Mouse (Mus musculus) erythroblast, adult 5-6 weeks (primary cell): ENCODE results near the gene Smg5. TPM values are rescaled to one million over a fixed set of nuclear protein-coding genes. Genes with fewer than 3 reads are reported as not detected.
A peak's percentile ranks its signal among the peaks of the same experiment; 100 is the strongest.
"Not testable (repeated sequence)": the region's sequence is repeated elsewhere in the genome, so short reads cannot be mapped to it uniquely, and the experiment has no call there.

ENCODE experiments used
- ATAC-seq: replicated peaks from 2 replicates; pipeline ENCODE4 v1.8.0; 2016; ENCODE audit warnings: moderate number of reproducible peaks, mild to moderate bottlenecking, moderate TSS enrichment, inconsistent platforms; ENCODE audit not compliant: poor library complexity, low FRiP score, severe bottlenecking
- total RNA-seq, 2 experiments: library from RNA; stranded (forward) in 1 of 2; stranded (reverse) in 1 of 2; fragments of 150-400 nt in 1 of 2; fragments of 200-764, 138-1000 nt in 1 of 2; gene quantifications; 2 replicates each; pipeline versions ENCODE4 v1.2.3 to v1.2.4; 2015 to 2017; ENCODE audit warnings: low replicate concordance in 2 of 2

Gene Smg5
- total RNA-seq, 2 experiments from 2014 or later: 28.1 to 45.1 TPM

DNA sequence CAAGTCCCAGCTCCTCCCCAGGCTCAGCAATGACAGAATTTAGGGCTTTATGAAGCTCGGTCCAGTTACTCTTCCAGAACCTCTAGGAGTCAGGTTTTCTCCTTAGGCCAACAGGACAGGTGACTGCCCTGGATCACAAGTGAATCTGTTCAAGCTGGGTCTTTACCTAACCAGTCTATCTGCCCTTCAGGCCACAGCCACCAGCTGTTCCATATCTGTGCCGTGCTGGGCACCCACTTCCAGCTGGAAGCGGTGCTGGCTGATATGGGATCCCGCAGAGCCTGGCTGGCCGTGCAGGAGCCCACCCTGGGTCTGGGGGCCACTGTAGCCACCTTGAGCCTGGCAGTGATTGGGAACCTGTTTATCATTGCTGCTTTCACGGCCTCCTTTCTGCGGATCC is 46.3 kb downstream of the Smg5 start:
- ATAC-seq: not testable (repeated sequence)

DNA sequence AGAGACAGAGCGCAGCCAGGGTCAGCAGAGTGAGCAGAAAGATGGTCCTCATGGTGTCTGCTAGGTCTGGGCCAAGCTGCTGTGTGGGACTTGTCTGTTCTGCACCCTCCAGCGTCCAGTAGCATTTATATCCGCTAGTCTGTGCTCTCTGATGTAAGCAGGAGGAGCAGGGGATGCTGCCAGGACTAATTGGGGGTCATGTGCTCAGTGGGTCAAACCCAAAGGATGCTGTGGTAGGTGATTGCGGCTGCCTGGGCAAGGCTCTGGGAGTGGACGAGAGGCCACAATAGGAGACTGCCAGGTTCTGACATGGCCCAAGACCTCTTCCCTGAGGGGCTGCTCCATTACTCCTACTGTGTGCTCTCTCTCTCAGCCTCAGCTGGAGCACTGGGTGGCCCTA is 48.3 kb downstream of the Smg5 start, which contains the start of gene Bglap:
Gene Bglap, minus strand, starts transcription at position 101 of the 400 bp plus-strand sequence.
- ATAC-seq: no peak

DNA sequence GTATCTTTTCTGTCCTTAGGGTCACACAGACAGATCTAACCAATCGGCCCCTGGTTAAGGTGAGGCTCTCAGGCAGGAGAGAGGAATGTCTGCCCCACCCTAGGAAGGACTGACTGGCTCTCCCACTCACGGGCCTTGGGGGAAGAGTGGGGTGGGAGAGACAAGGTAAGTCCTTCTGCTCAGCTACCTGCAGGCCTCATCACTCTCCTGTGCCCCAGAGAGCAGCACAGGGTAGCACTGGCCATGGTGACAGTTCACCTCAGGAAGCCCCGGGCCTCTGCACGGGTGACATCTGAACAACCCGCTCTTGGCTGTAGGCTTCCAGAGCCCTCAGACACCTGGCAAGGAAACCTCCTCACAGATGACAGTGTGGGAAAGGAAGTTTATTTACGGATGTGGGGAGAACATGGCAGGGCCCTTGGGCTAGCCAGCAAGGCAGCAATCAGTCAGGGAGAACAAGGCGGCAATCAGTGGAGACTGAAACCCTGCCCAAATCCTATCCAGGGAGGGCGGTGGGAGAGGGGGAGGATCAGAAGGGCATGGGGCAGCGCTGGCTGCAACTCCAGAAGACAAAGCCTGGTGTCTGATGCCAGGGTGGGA is 57.8 kb downstream of the Smg5 start:
- ATAC-seq: no peak

DNA sequence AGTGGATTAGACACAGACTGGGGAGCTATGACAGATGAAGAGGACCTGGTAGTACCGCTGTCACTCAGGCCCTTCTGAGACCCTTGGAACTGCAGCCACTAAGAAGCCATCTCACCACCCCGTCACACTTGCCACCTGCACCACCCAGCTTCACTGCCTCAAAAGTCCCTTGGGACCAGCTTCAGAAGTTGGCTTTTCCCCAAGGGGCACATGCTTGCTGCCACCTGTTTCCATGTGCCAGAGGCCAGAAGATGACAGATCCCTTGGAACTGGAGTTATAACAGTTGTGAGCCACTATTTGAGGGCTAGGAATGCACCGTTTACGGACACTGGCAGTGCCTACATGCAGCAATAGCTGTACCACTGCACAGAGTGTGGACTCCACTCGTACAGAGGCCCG is 59.2 kb downstream of the Smg5 start:
- ATAC-seq: no peak

DNA sequence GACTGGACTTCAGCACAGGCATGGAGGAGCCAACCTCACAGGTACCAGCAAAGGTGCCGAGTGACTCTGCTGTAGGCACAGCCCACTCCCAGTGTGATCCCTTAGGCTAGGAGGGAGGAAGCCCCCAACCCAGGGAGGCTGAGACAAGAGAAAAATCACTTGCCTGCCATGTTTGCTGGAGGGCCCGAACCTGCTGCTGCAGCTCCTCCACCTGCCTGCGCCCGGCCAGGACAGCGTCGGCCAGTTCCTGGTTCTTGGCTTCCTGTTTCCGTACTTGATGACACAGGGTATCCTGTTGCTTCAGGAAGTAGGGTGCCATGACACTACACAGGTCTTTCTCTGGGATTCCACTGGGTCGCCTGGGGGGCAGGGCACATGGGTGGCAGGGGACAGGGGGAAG is 59.7 kb downstream of the Smg5 start:
- ATAC-seq: no peak

DNA sequence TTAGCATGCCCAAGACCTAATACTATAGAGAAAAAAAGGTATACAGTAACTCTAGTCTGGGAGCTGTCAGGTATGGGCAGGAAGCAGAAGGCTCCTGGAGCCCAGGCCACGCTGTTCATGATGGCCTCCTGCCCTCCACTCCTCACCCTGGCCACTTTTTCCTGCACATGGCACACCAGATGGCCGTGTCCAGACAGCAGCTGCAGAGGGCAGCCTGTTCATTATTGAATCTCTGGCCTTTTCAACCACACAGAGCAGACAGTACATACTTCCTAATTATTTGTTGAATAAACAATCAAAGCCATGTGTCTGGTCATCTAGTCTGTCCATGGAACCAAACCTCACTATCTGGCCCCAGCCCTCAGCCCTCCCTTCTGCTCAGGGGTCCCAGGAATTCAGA is 62.6 kb downstream of the Smg5 start:
- ATAC-seq: no peak

DNA sequence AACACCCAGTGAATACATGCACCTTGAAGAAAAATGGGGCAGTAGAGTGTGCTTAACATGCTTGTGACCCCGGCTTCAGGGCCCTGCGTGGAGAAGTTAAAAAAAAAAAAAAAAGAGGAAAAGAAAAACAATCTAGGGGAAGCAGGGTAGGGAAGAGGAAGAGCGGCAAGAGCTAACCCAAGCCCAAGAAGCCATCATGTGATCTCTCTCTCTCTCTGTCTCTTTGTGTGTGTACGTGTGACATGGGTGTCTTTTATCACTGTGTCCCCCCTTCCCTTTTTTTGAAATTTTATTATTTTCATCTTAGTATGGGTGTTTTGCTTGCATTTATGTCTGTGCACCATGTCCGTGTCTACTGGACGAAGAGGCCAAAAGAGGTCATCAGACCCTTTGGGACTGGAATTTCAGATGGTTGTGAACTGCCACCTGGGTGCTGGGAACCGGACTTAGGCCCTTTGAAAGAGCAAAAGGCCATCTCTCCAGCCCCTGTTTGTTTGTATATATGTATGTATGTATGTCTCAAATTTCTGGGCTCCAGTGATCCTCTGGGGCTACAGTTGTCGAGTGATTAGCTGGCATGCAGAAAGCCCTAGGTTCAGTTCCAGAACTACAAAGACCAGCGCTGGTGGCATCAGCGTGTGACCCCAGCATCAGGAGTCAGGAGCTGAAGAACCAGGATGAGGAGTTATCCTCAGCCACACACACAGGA is 67.6 kb downstream of the Smg5 start:
- ATAC-seq: no peak

DNA sequence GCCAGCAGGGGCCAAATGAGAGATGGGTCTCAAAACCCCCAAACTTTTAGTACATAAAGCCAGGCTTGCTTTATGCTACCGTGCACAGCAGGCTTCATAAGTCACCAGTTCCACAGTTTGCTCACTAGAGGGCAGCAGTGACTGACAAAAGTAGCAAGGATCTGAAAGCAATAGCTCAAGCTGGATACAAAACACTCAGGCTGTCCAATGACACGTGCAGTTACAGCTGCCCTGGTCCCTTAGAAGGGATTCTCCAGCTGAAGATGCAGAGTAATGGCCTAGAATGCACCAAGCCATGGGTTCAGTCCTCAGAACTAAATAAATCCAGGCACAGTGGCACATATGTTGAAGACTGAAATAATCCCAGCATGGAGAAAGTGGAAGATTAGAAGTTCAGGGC is 71.0 kb downstream of the Smg5 start:
- peak; percentile 37; the same call in 1 of the 2 replicates for ATAC-seq

DNA sequence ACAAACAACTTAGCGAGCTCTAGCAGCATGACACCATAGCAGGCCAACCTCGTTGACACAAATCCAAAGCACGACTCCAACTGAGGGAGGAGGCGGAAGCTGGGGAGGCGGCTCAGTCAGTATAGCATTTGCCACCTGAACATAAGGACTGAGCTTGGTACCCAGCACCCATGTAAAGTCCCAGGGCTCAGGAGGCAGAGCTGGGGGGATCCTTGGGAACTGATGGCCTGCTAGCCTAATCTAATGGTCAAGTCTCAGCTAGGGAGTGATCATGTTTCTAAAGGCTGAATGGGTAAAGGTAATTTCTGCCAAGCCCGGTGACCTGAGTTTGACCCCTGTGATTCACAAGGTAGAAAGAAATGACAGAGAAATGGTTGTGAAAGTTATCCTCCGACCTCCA is 71.5 kb downstream of the Smg5 start:
- ATAC-seq: no peak

DNA sequence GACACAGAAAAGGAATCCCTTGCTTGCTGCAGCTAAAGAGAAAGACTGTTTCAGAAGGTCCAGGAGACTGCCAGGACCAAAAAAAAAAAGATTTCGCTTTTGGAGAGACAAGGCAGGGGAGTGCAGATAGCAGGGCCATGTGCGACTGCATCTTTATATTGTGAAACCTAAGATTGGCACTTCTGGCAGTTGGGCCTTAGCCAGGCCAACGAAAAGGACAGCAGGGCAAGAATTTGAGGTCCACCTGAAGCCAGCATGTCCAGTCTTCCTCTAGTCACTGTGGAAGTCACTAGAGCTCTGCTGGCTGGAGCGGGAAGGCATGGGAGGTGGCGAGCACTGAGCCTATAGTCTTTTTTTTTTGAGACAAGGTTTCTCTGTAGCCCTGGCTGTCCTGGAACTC is 72.9 kb downstream of the Smg5 start:
- no peak for ATAC-seq

DNA sequence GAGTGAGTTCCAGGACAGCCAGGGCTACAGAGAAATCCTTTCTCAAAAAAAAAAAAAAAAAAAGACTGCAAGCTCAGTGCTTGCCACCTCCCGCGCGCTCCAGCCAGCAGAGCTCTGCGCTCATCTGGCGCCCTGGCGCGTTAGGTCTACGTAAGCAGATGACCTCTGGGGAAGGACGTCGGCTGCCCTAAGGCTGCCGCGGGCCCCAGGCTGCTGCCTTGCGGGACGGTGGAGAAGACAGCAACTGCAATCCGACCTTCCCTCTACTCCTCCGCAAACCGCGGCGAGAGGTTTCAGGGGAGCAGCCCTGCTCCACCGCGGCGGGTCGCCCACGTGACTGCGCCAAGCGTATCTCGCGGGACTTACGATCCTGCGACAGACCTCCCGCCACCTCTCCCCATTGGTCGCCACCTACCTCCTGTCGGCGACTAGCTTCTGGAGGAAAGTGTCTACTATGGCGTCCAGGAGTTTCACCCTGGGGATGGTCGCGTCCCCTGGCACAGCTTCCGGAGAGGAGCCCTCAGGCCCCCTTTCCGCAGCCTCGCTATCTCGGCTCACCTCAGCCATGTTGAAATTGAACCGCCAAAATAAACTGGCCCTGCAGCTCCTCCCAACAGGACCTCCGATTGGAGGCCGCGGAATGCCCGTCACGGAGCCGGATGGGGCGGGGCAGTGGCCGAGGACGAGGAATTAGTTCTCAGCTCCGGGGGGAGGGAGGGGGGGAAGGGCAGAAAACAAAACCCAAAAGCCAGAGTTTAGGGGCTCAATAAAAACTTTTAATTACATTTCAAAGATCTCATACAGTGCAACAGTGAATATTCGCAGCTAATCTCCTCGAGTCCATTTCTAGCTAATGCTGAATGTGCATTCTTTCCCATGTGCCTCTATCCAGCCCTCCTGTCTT is 73.9 kb downstream of the Smg5 start, which contains the start of gene Pmf1:
Gene Pmf1, minus strand, starts transcription at position 591 of the 904 bp plus-strand sequence.
- ATAC-seq: peak; percentile 82

DNA sequence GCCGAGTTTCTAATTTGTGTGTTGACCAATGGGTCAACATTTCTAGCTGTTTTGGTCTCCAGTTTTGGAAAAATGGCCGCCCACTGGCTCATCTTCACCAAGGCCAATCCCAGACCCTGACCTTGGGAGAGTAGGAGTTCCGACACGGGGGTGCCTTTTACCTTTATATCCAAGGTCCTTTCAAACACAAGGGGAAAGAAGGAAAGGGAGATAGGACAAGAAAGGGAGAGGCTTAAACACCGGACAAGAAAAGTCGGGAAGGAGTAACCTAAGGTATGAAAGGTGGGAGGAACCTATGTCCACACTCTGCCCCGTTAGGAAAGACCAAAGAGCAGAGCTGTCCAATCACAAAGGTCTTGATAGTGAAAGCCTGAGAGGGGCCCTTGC is 74.6 kb downstream of the Smg5 start:
- no peak for ATAC-seq

DNA sequence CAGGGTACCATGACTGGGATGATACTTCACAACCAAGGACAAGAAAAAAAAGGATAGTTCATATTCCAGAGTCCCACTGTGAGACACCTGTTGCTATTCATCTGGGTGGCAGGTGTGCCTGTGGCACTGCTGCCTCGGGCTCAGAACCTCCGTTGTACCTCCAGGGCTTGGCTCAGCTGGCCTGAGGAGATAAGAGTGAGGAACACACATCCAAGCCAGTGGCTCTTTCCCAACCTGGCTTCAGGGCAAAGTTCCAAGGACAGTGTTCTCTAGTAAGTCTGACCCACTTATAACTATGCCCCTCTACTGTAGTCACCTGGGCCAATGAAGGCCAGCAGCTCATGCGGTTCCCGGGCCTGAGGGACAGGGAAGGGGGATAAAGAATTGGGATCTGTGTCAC is 75.6 kb downstream of the Smg5 start:
- peak; percentile 68 for ATAC-seq

Other genes starting within 250 kb of the Smg5 start
- gene Mef2d, start 193.9 kb upstream of the Smg5 start, total RNA-seq (2015; ENCODE audit: low replicate concordance): 38.2 and 38.7 TPM in 2 replicates
- gene Mef2d, start 193.9 kb upstream of the Smg5 start, total RNA-seq (2017; ENCODE audit: low replicate concordance): 11.3 and 19.8 TPM in 2 replicates
- not detected in 2 replicates for gene Rhbg, start 81.6 kb upstream of the Smg5 start, total RNA-seq (2015; ENCODE audit: low replicate concordance)
- not detected in 2 replicates for gene Rhbg, start 81.6 kb upstream of the Smg5 start, total RNA-seq (2017; ENCODE audit: low replicate concordance)
- gene Gm38392, start 49.0 kb upstream of the Smg5 start, total RNA-seq (2015; ENCODE audit: low replicate concordance): not detected in 2 replicates
- not detected in 2 replicates for gene Gm38392, start 49.0 kb upstream of the Smg5 start, total RNA-seq (2017; ENCODE audit: low replicate concordance)
- 5.0 TPM in 1 of 2 replicates, not detected in the other for gene Tsacc, start 39.3 kb upstream of the Smg5 start, total RNA-seq (2015; ENCODE audit: low replicate concordance)
- not detected in 2 replicates for gene Tsacc, start 39.3 kb upstream of the Smg5 start, total RNA-seq (2017; ENCODE audit: low replicate concordance)
- 97.4 and 178 TPM in 2 replicates for gene Cct3, start 39.1 kb upstream of the Smg5 start, total RNA-seq (2015; ENCODE audit: low replicate concordance)
- 48.6 and 66.1 TPM in 2 replicates for gene Cct3, start 39.1 kb upstream of the Smg5 start, total RNA-seq (2017; ENCODE audit: low replicate concordance)
- 11.1 and 58.3 TPM in 2 replicates for gene Glmp, start 11.2 kb upstream of the Smg5 start, total RNA-seq (2015; ENCODE audit: low replicate concordance)
- 5.9 and 13.1 TPM in 2 replicates for gene Glmp, start 11.2 kb upstream of the Smg5 start, total RNA-seq (2017; ENCODE audit: low replicate concordance)
- not detected in 2 replicates for gene Tmem79, start 112 bp upstream of the Smg5 start, total RNA-seq (2015; ENCODE audit: low replicate concordance)
- 0.09 TPM in 1 of 2 replicates, not detected in the other for gene Tmem79, start 112 bp upstream of the Smg5 start, total RNA-seq (2017; ENCODE audit: low replicate concordance)
- 3.1 TPM in 1 of 2 replicates, not detected in the other for gene Paqr6, start 28.3 kb downstream of the Smg5 start, total RNA-seq (2015; ENCODE audit: low replicate concordance)
- not detected in 2 replicates for gene Paqr6, start 28.3 kb downstream of the Smg5 start, total RNA-seq (2017; ENCODE audit: low replicate concordance)
- gene Bglap3, start 36.5 kb downstream of the Smg5 start, total RNA-seq (2015; ENCODE audit: low replicate concordance): not detected in 2 replicates
- gene Bglap3, start 36.5 kb downstream of the Smg5 start, total RNA-seq (2017; ENCODE audit: low replicate concordance): not detected in 2 replicates
- not detected in 2 replicates for gene Bglap2, start 42.4 kb downstream of the Smg5 start, total RNA-seq (2015; ENCODE audit: low replicate concordance)
- not detected in 2 replicates for gene Bglap2, start 42.4 kb downstream of the Smg5 start, total RNA-seq (2017; ENCODE audit: low replicate concordance)
- not detected in 2 replicates for gene Bglap, start 48.2 kb downstream of the Smg5 start, total RNA-seq (2015; ENCODE audit: low replicate concordance)
- not detected in 2 replicates for gene Bglap, start 48.2 kb downstream of the Smg5 start, total RNA-seq (2017; ENCODE audit: low replicate concordance)
- 33.2 and 56.6 TPM in 2 replicates for gene Pmf1, start 74.1 kb downstream of the Smg5 start, total RNA-seq (2015; ENCODE audit: low replicate concordance)
- 42.1 and 43.4 TPM in 2 replicates for gene Pmf1, start 74.1 kb downstream of the Smg5 start, total RNA-seq (2017; ENCODE audit: low replicate concordance)
- 7.9 and 11.5 TPM in 2 replicates for gene Slc25a44, start 88.9 kb downstream of the Smg5 start, total RNA-seq (2015; ENCODE audit: low replicate concordance)
- gene Slc25a44, start 88.9 kb downstream of the Smg5 start, total RNA-seq (2017; ENCODE audit: low replicate concordance): 13.7 and 20.2 TPM in 2 replicates
- gene Sema4a, start 124.9 kb downstream of the Smg5 start, total RNA-seq (2015; ENCODE audit: low replicate concordance): 29.7 and 57.3 TPM in 2 replicates
- 9.8 and 20.7 TPM in 2 replicates for gene Sema4a, start 124.9 kb downstream of the Smg5 start, total RNA-seq (2017; ENCODE audit: low replicate concordance)
- 6.9 and 9.0 TPM in 2 replicates for gene Lmna, start 173.7 kb downstream of the Smg5 start, total RNA-seq (2015; ENCODE audit: low replicate concordance)
- gene Lmna, start 173.7 kb downstream of the Smg5 start, total RNA-seq (2017; ENCODE audit: low replicate concordance): 45.6 and 52.7 TPM in 2 replicates
- gene Mex3a, start 196.1 kb downstream of the Smg5 start, total RNA-seq (2015; ENCODE audit: low replicate concordance): 0.19 and 1.5 TPM in 2 replicates
- 0.34 TPM in 1 of 2 replicates, not detected in the other for gene Mex3a, start 196.1 kb downstream of the Smg5 start, total RNA-seq (2017; ENCODE audit: low replicate concordance)
- not detected in 2 replicates for gene Rab25, start 212.0 kb downstream of the Smg5 start, total RNA-seq (2015; ENCODE audit: low replicate concordance)
- not detected in 2 replicates for gene Rab25, start 212.0 kb downstream of the Smg5 start, total RNA-seq (2017; ENCODE audit: low replicate concordance)
- 4.2 and 8.6 TPM in 2 replicates for gene Lamtor2, start 216.8 kb downstream of the Smg5 start, total RNA-seq (2015; ENCODE audit: low replicate concordance)
- gene Lamtor2, start 216.8 kb downstream of the Smg5 start, total RNA-seq (2017; ENCODE audit: low replicate concordance): 14.3 and 15.8 TPM in 2 replicates
- 5.4 and 7.9 TPM in 2 replicates for gene Ubqln4, start 217.5 kb downstream of the Smg5 start, total RNA-seq (2015; ENCODE audit: low replicate concordance)
- 5.7 and 10.0 TPM in 2 replicates for gene Ubqln4, start 217.5 kb downstream of the Smg5 start, total RNA-seq (2017; ENCODE audit: low replicate concordance)
- 80.3 and 91.8 TPM in 2 replicates for gene Ssr2, start 239.6 kb downstream of the Smg5 start, total RNA-seq (2015; ENCODE audit: low replicate concordance)
- 24.3 and 35.9 TPM in 2 replicates for gene Ssr2, start 239.6 kb downstream of the Smg5 start, total RNA-seq (2017; ENCODE audit: low replicate concordance)